Mouse (Mus musculus) heart, postnatal 14 days (tissue): Measurements from ENCODE around the gene Wdr90. TPM values are rescaled to one million over a fixed set of nuclear protein-coding genes. Genes with fewer than 3 reads are reported as not detected.

ENCODE experiments used
- DNase-seq, 2 experiments: peaks; one replicate each; pipeline ENCODE4 v3.0.0; 2021 to 2022
- intact Hi-C: fragments of 180-260 bp; cut with DNase I; formaldehyde crosslinking; loops from one replicate; pipeline ENCODE4 v1.15.1; 2025
- total RNA-seq, 2 experiments: library from RNA; stranded (reverse); gene quantifications; 2 replicates each; pipeline ENCODE4 v1.2.3; 2021

Gene Wdr90
- total RNA-seq, 2 experiments from 2014 or later: 5.2 to 5.7 TPM

GRCm38 (mm10) chr17:25864311-25864710 lies 3.0 kb upstream of the Wdr90 start:
- intact Hi-C loops: no loop called here
- DNase-seq: no peak

- intact Hi-C loops: no loop called here
- DNase-seq: no peak
Measured at GRCm38 (mm10) chr17:25863681-25864080, 2.4 kb upstream of the Wdr90 start.

GRCm38 (mm10) chr17:25861704-25862612 lies 657 bp upstream of the Wdr90 start:
- intact Hi-C loops: no loop called here
- no peak for DNase-seq

GRCm38 (mm10) chr17:25860229-25860628 lies 1.1 kb downstream of the Wdr90 start:
- intact Hi-C loops: no loop called here
- DNase-seq: no peak

- intact Hi-C loops: loop anchor here (2.0 kb wide), 1 partner anchor 22 kb away; no protein-coding TSS in a partner anchor
- peak; percentile 92 to 96 for DNase-seq
Measured at GRCm38 (mm10) chr17:25844396-25844901, 16.9 kb downstream of the Wdr90 start, which contains the start of gene Rhot2. TSS of gene Rhot2 (minus strand) at chr17:25844851.

- intact Hi-C loops: loop anchor here (2.0 kb wide), 1 partner anchor 23 kb away; no protein-coding TSS in a partner anchor
- DNase-seq: no peak
Measured at GRCm38 (mm10) chr17:25843636-25844395, 17.5 kb downstream of the Wdr90 start.

GRCm38 (mm10) chr17:25843122-25843521 lies 18.2 kb downstream of the Wdr90 start:
- no peak for DNase-seq
- intact Hi-C loops: no loop called here

- intact Hi-C loops: no loop called here
- DNase-seq: no peak
Measured at GRCm38 (mm10) chr17:25842509-25842908, 18.8 kb downstream of the Wdr90 start.

GRCm38 (mm10) chr17:25841117-25841880 lies 20.0 kb downstream of the Wdr90 start, which contains the start of gene Gm20683:
TSS of gene Gm20683 (minus strand) at chr17:25841763.
- intact Hi-C loops: no loop called here
- no peak for DNase-seq

GRCm38 (mm10) chr17:25840519-25840918 lies 20.8 kb downstream of the Wdr90 start:
- DNase-seq: no peak
- intact Hi-C loops: no loop called here

GRCm38 (mm10) chr17:25839455-25840235 lies 21.7 kb downstream of the Wdr90 start:
- intact Hi-C loops: no loop called here
- DNase-seq: no peak

GRCm38 (mm10) chr17:25838904-25839303 lies 22.4 kb downstream of the Wdr90 start:
- intact Hi-C loops: no loop called here
- DNase-seq: no peak

- no peak for DNase-seq
- intact Hi-C loops: no loop called here
Measured at GRCm38 (mm10) chr17:25837533-25837932, 23.8 kb downstream of the Wdr90 start.

GRCm38 (mm10) chr17:25837076-25837410 lies 24.3 kb downstream of the Wdr90 start, which contains the start of gene Rhbdl1:
TSS of gene Rhbdl1 (minus strand) at chr17:25837295.
- peak; percentile 70 to 79 for DNase-seq
- intact Hi-C loops: no loop called here

- intact Hi-C loops: no loop called here
- DNase-seq: peak in 1 of 2 experiments; percentile 32
Measured at GRCm38 (mm10) chr17:25836397-25837075, 24.8 kb downstream of the Wdr90 start.

GRCm38 (mm10) chr17:25835816-25836215 lies 25.5 kb downstream of the Wdr90 start:
- intact Hi-C loops: no loop called here
- DNase-seq: no peak

- no peak for DNase-seq
- intact Hi-C loops: no loop called here
Measured at GRCm38 (mm10) chr17:25835301-25835700, 26.0 kb downstream of the Wdr90 start.

- intact Hi-C loops: no loop called here
Measured at GRCm38 (mm10) chr17:25834595-25835222, 26.6 kb downstream of the Wdr90 start.

More at GRCm38 (mm10) chr17:25834595-25835222, 26.6 kb downstream of the Wdr90 start:
- no peak for DNase-seq
